Mouse (Mus musculus) lung, adult 2 months (tissue): ENCODE results near the gene Bcorl1.

Source experiments
- CTCF ChIP-seq: fragments of 200-500 bp; IDR thresholded peaks from 2 replicates; pipeline ENCODE4 v1.5.1; 2011; ENCODE audit warnings: mild to moderate bottlenecking, low read length, control low read depth; ENCODE audit not compliant: insufficient read depth
- POLR2A ChIP-seq: fragments of 200-500 bp; IDR thresholded peaks from 2 replicates; pipeline ENCODE4 v1.6.1; 2011; ENCODE audit warnings: low read depth, mild to moderate bottlenecking, control low read depth, low read length, borderline replicate concordance; ENCODE audit errors: extremely low read depth

DNA sequence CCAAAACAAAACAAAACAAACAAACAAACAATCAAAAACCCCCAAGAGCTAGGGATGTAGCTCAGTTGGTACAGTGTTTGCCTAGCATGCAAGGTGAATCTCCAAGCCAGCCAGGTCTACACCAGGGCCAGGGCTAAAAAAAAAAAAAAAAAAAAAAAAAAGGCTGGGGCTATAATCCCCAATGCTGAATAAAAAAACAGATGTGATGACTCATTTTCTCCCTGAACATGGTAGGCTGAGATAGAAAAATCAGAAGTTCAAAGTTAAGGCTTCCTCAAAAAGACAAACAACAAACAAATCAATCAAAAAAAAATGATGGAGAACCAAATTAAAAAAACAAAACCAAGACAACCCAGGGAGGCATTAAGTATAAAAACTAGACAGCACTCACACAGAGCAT is 87.9 kb downstream of the Bcorl1 start:
- TF ChIP-seq POLR2A (no peak), CTCF (no peak)
